Mouse (Mus musculus): ENCODE measurements around the gene Fancf.

DNA sequence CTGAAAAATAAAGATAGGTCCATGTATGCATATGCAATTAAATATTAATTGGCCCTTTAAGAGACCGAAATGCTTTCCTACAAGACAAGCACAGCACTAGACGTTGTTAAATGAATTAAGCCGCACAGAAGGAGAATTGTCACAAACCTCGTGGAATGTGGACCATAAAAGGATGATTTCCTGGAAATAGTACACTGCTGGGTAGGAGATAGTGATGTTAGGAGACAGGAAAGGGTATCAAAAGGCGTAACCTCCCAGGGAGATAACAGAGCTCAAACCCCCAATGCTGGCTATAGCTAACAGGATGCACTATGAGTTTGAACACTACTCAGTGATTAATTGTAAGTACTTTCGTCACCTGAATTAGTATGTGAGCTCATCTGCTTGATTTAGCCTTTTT, 11.2 kb downstream of the Fancf start:
- TF ChIP-seq POU5F1 (IDR thresholded peaks at IDR 0.05; ENCODE audit: borderline replicate concordance, low read length) (no peak), CTCF (conservative IDR thresholded peaks at IDR 0.05; ENCODE audit: low read length) (no peak), NANOG (IDR thresholded peaks at IDR 0.05; ENCODE audit: borderline replicate concordance, low read length) (no peak)
